Mouse (Mus musculus) erythroblast, embryonic 14.5 days (primary cell): Measurements from ENCODE around the gene Glyctk. TPM values are rescaled to one million over a fixed set of nuclear protein-coding genes. Genes with fewer than 3 reads are reported as not detected.

Source experiments
- H3K27me3 ChIP-seq: 2 replicates; pipeline ENCODE4 v1.6.1; 2012; ENCODE audit warnings: inconsistent platforms; ENCODE audit not compliant: control insufficient read depth
- H3K36me3 ChIP-seq: 2 replicates; pipeline ENCODE4 v1.6.1; 2012; ENCODE audit warnings: mild to moderate bottlenecking, inconsistent platforms; ENCODE audit not compliant: control insufficient read depth
- H3K4me1 ChIP-seq: 2 replicates; pipeline ENCODE4 v1.6.1; 2012; ENCODE audit warnings: inconsistent platforms; ENCODE audit not compliant: control insufficient read depth
- H3K4me3 ChIP-seq: replicated peaks from 2 replicates; pipeline ENCODE3; 2012; ENCODE audit warnings: moderate library complexity, mild to moderate bottlenecking, inconsistent platforms
- H3K9me3 ChIP-seq: 2 replicates; pipeline ENCODE4 v1.6.1; 2012; ENCODE audit warnings: low read length, inconsistent platforms, mixed read lengths; ENCODE audit not compliant: control insufficient read depth
- GATA1 ChIP-seq: IDR thresholded peaks from 2 replicates; pipeline ENCODE4 v1.6.1; 2012; ENCODE audit warnings: low read length, inconsistent platforms, mixed read lengths
- TAL1 ChIP-seq: IDR thresholded peaks from 3 replicates; pipeline ENCODE4 v1.6.1; 2012; ENCODE audit warnings: low read length, inconsistent platforms, mixed read lengths
- polyA plus RNA-seq: library from polyadenylated mRNA; stranded (reverse); fragments of >175 nt; gene quantifications from 2 replicates; pipeline ENCODE4 v1.2.3, GENCODE M21; 2012

Glyctk gene
- polyA plus RNA-seq, 1 experiment = 0.07 TPM

GRCm38 (mm10) chr9:106137671-106138216 is 20.2 kb downstream of the Glyctk start:
- no peaks in the 10 kb centered on the region for H3K4me1 ChIP-seq
- no peaks in the 10 kb centered on the region for H3K36me3 ChIP-seq
- no peaks in the 10 kb centered on the region for H3K27me3 ChIP-seq
- no peaks in the 10 kb centered on the region; the same call in 1 of the 2 replicates for H3K9me3 ChIP-seq
- no peak overlapping the region for H3K4me3 ChIP-seq
- no peak for TF ChIP-seq GATA1
- no peak for TF ChIP-seq TAL1

GRCm38 (mm10) chr9:106130250-106130649 is 27.7 kb downstream of the Glyctk start:
- Histone ChIP-seq H3K36me3 (no peaks in the 10 kb centered on the region), H3K9me3 (no peaks in the 10 kb centered on the region), H3K27me3 (no peaks in the 10 kb centered on the region), H3K4me3 (no peak overlapping the region), H3K4me1 (no peaks in the 10 kb centered on the region)
- no peak for TF ChIP-seq GATA1
- no peak for TF ChIP-seq TAL1

GRCm38 (mm10) chr9:106129072-106129471 is 28.9 kb downstream of the Glyctk start:
- H3K27me3 ChIP-seq = no peaks in the 10 kb centered on the region
- H3K4me3 ChIP-seq = no peak overlapping the region
- H3K4me1 ChIP-seq = no peaks in the 10 kb centered on the region
- no peaks in the 10 kb centered on the region for H3K9me3 ChIP-seq
- H3K36me3 ChIP-seq = no peaks in the 10 kb centered on the region
- TF ChIP-seq GATA1 (no peak), TAL1 (no peak)

GRCm38 (mm10) chr9:106126786-106127251 is 31.1 kb downstream of the Glyctk start:
- Histone ChIP-seq H3K9me3 (no peaks in the 10 kb centered on the region), H3K4me1 (no peaks in the 10 kb centered on the region), H3K4me3 (no peak overlapping the region), H3K36me3 (no peaks in the 10 kb centered on the region), H3K27me3 (no peaks in the 10 kb centered on the region)
- TF ChIP-seq GATA1 (no peak), TAL1 (no peak)

GRCm38 (mm10) chr9:106123599-106123998 is 34.3 kb downstream of the Glyctk start:
- Histone ChIP-seq H3K36me3 (no peaks in the 10 kb centered on the region), H3K4me1 (no peaks in the 10 kb centered on the region), H3K9me3 (no peaks in the 10 kb centered on the region), H3K27me3 (no peaks in the 10 kb centered on the region), H3K4me3 (no peak overlapping the region)
- no peak for TF ChIP-seq GATA1
- TF ChIP-seq TAL1 = no peak

- no peaks in the 10 kb centered on the region for H3K36me3 ChIP-seq
- no peaks in the 10 kb centered on the region for H3K9me3 ChIP-seq
- H3K27me3 ChIP-seq = no peaks in the 10 kb centered on the region
- no peaks in the 10 kb centered on the region for H3K4me1 ChIP-seq
- H3K4me3 ChIP-seq = no peak overlapping the region
- TF ChIP-seq TAL1 (no peak), GATA1 (no peak)
Observed at GRCm38 (mm10) chr9:106119075-106119474, 38.9 kb downstream of the Glyctk start.

- Histone ChIP-seq H3K27me3 (no peaks in the 10 kb centered on the region), H3K4me3 (no peak overlapping the region), H3K36me3 (no peaks in the 10 kb centered on the region), H3K9me3 (no peaks in the 10 kb centered on the region), H3K4me1 (no peaks in the 10 kb centered on the region)
- no peak for TF ChIP-seq TAL1
- no peak for TF ChIP-seq GATA1
Observed at GRCm38 (mm10) chr9:106115801-106116424, 42.0 kb downstream of the Glyctk start.

GRCm38 (mm10) chr9:106112770-106113423 is 45.0 kb downstream of the Glyctk start:
- TF ChIP-seq TAL1 (no peak), GATA1 (no peak)
- Histone ChIP-seq H3K36me3 (no peaks in the 10 kb centered on the region), H3K4me1 (no peaks in the 10 kb centered on the region), H3K4me3 (no peak overlapping the region), H3K9me3 (no peaks in the 10 kb centered on the region), H3K27me3 (no peaks in the 10 kb centered on the region)

- Histone ChIP-seq H3K9me3 (no peaks in the 10 kb centered on the region; the same call in 1 of the 2 replicates), H3K36me3 (no peaks in the 10 kb centered on the region), H3K4me3 (no peak overlapping the region), H3K27me3 (no peaks in the 10 kb centered on the region), H3K4me1 (no peaks in the 10 kb centered on the region)
- TF ChIP-seq GATA1 = no peak
Observed at GRCm38 (mm10) chr9:106106241-106106640, 51.7 kb downstream of the Glyctk start.
